Mouse (Mus musculus): ENCODE measurements around the gene 1700080E11Rik.
"Not testable (repeated sequence)": the region's sequence is repeated elsewhere in the genome, so short reads cannot be mapped to it uniquely, and the experiment has no call there.

The 1700080E11Rik gene

DNA sequence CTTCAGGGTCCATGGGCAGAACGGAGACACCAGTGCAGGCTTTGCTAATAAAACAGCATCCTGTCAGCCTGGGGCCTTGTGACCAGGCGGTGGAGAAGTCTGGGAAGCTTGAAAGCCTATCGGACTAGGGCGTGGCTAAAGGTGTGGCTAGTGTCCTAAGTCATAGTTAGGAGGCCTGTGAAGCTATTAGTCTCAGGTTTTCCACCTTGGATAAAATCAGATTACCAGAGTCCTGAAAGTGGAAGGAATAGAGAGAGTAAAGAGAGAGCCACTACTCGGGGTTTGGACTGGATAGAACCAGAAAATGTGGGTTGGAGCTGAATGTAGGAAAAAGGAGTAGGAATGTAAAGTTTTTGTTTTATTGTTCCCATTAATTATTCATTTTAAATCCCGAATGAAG, at the start of gene 1700080E11Rik:
Gene 1700080E11Rik, minus strand, starts transcription at position 101 of the 400 bp plus-strand sequence.
- in situ Hi-C loops (cut with MseI, MboI): no loop called here

DNA sequence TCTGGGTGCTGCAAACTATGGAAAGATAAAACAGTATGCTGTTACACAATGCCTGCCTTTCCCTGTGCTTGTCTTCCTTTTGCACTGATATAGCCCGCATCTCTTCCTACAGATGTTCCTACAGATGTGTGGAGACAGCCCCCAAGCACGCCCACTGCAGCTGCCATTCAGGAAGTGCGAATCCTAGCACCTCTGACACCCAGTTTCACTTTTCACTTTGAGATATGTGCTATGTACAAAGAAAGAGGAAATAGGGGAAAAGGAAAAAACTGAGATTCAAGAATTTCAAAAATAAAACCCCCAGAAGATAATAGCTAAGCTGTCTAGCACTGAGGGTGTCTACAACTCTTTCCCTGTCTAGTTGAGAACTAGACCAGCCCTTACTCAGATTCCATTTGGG, 41.8 kb upstream of the 1700080E11Rik start:
- in situ Hi-C loops (cut with MseI, MboI): no loop called here

DNA sequence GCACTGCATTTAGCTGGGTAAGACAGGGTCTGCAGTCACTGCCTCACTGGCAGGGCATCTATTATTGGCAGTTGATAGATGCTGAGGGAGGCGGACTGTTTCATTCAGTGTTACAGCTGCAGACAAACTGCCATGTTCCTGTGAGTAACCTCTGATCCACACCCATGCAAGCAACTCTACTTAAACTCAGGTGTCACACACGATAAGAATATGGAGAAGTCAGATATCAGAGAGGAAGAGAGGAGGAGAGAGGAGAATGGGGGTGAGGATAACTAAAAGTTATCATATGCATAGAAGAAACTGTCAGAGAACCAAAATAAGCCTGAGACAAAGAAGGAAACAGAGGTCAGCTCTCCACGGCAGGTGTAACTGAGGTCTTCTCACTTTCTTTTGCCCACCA, 37.5 kb upstream of the 1700080E11Rik start:
- in situ Hi-C loops (cut with MseI, MboI): no loop called here

DNA sequence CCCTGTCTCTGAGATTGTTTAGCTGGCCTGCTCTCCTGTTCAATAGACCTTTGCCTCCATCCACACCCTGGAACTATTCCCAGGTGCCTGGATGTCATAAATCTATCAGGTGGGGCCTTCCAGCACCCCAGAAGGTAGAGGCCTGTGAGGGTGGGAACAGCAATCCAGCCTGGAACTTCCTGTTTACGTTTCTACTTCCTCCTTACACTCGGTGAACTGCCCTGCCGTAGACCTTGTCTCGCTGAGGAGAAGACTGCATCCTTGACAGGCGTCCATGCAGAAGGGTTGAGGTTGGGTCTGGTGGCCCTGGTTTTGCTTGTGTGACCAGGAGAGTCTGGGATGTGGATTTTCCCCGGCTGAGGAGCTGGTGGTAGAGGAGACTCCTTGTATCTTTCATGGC, 5.7 kb downstream of the 1700080E11Rik start:
- in situ Hi-C loops (cut with MseI, MboI): no loop called here

DNA sequence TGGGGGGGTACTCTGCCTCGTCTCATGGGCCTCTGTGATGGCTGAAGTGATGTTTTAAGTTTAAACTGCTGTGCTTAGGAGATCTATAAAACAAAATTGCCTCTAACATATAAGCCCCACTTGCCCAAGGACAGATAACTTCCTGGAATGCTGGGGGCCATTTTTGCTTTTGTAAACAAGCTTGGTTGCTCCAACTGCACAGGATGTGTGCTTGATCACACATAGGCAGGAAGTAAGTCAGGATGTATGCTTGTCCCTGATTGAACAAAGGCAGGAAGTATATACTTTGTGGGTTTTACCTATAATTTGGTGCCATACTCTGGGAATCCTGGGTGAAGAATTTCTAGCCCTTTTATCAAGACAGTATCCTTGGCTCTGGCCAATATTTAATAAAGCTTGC, 8.5 kb downstream of the 1700080E11Rik start:
- in situ Hi-C loops (cut with MseI, MboI): no loop called here

DNA sequence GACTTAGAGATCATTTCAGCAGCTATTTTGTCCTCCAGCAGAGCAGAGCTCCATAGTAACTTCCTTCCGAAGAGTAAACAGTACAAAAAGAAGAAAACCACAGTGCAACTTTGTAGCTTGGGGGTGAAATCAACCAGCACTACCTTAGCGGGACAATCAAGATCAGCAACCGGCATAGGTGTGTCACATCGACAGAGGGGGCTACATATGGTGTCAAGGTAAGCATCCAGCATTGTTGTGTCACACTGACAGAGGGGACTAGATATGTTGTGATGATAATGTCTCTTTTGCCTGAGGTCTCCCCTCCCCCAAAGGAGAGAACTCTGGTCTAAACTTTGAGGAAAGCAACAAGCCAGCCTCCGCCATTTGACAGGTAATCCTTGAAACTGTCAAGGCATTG, 10.4 kb downstream of the 1700080E11Rik start:
- in situ Hi-C loops (cut with MseI, MboI): no loop called here

DNA sequence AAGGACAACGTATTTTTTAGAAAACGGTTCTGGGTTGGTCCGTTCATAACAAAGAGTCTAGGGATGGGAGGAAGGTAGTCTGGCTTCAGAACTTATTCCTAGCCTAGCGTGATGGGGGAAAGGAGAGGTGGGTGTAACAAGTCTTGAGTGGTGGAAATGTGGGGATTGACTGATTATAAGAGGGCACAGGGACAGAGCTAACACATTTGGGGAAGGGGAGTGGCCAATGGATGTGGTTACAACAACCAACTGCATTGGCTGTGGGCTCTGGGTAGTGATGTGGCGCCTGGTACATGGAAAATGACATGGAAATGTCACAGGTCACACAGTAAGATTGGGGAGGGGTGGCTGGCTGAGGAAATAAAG, 12.9 kb downstream of the 1700080E11Rik start:
- in situ Hi-C loops (cut with MseI, MboI): no loop called here

DNA sequence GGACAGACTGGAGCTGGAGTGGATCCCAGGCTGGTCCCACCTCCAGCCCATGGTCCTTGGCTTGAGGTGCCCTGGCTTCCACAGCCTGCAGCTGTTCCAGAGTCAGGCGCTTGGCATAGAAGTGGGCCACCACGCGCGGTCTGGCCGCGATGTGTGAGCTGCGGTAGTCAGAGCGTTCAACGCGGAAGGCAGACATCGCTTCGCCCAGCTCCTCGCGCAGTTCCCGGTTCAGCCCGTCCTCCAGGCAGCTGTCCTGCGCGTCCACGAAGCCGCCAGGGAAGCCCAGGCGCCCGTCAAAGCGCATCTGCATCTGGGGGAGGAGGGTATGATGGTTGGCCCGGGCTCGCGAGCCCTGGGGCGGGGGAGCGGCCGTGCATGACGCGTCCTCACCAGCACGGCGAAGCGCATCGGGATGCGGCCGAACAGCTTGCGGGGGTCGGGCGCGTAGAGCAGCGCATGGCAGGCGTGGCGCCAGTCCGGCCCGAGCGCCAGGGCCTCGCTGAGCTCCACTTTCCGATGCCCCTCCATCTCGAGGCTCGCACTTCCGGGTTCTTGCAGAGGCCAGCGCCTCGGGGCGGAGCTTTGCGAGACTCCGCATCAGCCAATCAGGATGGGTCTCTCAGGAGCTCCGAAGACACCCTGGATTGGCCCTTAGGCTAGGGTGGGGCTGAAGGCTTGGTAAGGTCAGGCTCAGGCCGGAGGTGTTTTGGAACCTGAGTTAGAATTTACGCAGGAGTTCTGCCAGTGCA, 13.5 kb downstream of the 1700080E11Rik start, which contains the start of gene Nudt16:
Gene Nudt16, minus strand, starts transcription at position 572 of the 749 bp plus-strand sequence.
- in situ Hi-C loops (cut with MseI, MboI): no loop called here

DNA sequence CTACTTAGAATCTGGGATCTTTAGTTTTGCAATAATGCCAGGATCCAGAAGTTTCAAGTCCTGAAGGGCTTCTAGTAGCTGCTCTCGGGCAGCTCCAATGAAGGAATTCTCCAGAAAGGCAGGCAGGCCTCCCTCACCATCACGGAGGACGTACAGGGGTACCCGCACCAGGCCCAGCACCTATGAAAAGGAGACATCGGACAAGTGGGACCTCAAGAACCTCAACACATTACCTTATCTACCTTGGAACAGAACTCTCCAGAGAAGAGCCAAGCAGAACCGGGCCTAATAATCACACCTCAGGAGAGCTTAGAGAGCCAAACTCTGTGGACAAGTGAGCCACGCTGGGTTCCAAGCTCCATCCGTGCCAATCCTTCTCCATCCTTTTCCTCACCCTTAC, 14.6 kb downstream of the 1700080E11Rik start:
- in situ Hi-C loops (cut with MseI, MboI): no loop called here

DNA sequence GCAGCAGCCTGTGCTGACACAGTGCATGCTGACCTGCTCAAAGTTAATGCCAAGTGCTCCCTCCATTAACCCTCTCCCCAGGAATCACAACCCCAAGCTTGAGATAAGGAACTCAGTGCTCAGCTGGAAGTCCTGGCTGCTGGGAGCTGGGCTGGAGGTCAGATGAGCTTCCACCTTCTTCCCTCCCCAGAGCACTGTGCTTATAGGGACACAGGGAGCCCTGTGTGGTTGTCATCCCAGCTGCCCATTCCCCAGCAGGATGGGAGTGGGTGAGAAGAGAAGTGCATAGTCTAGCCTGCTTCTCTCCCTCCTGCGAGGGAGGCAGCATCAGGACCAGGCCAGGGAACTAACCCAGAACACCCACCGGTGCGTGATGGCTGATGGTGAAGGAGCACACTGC, 19.7 kb downstream of the 1700080E11Rik start:
- in situ Hi-C loops (cut with MseI, MboI): not testable (repeated sequence)

DNA sequence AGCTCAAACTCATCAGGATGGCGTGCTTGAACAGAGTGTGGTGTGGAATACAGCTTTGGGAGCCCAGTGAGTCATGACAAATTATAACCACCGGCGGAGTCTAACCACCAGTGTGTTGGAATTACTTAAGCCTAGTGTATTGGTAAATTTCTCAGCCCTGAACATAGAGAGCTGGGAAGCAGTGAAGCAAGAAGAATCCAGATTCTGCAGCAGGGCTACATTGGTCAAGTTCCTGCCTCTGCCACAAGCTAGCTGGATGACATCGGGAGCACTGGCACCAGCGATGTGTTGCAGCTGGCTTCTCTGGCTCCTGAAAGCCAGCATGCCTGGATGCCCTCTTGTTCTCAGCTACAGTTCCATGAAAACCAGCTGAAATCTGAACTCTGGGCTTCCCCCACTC, 41.0 kb downstream of the 1700080E11Rik start:
- in situ Hi-C loops (cut with MseI, MboI): no loop called here

DNA sequence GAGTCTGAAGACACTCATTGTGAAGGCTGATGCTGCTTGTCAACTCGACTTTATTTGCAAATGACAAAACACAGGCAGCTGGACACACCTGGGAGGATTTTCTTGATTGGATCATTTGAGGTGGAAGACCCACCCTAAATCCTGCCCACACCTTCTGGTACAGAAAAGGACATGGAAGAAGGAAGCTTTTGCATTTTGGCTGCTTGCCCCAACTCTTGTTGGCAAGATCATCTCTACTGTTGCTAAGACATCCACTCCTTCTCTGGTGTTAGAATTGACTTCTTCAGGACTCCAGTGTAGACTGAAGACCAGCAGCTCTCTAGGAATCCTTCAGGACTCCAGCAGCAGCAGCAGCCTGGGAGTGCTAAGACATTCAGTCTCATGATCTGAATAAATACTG, 43.0 kb downstream of the 1700080E11Rik start:
- in situ Hi-C loops (cut with MseI, MboI): no loop called here

DNA sequence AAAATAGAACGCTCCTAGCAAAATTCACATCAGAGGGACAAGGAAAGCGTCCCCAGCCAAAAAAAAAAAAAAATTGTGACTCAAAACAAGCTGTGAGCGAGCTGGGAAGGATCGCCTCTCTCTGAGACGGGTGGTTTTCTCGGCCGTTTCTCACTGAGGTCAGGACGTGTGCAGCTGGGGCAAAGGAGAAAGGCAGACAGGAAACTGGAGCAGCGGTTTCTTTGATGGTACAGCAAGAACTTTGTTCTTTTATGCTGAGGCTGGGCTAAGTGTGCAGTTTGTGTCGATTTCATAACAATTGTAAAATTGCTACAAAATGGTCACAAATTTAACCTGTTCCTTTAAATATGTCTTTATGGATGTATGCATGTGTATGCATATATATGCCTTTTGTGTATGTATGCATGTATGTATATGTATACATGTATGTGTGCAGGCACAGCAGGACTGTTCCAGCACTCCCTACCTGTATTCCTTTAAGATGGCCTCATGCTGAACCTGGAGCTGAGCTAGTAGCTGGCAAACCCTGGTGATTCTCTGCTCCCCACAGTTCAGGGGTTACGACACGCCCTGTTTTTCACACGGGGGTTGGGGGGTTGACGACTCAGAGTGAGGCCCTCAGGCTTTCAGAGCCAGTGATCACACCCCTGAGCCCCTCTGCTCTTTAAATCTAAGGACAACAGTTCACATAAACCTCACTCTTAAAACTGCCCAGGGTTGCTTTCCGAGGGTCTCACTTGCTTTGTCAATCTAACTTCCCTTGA, 43.9 kb downstream of the 1700080E11Rik start:
- in situ Hi-C loops (cut with MseI, MboI): no loop called here

Data from mouse trophoblast stem cell (cell line).